Mouse (Mus musculus): ENCODE measurements around the gene Commd9.

GRCm38 (mm10) chr2:101862219-101863123, 23.6 kb upstream of the Commd9 start:
- TF ChIP-seq POLR2A (IDR thresholded peaks at IDR 0.05; ENCODE audit: insufficient read depth, low read depth, low read length), result no peak
- TF ChIP-seq CTCF (IDR thresholded peaks at IDR 0.05; ENCODE audit: insufficient read depth, low read depth, low read length), result no peak

Measured in olfactory bulb, adult 2 months (tissue).